Mouse (Mus musculus): ENCODE results near the gene Pars2.

Gene Pars2

DNA sequence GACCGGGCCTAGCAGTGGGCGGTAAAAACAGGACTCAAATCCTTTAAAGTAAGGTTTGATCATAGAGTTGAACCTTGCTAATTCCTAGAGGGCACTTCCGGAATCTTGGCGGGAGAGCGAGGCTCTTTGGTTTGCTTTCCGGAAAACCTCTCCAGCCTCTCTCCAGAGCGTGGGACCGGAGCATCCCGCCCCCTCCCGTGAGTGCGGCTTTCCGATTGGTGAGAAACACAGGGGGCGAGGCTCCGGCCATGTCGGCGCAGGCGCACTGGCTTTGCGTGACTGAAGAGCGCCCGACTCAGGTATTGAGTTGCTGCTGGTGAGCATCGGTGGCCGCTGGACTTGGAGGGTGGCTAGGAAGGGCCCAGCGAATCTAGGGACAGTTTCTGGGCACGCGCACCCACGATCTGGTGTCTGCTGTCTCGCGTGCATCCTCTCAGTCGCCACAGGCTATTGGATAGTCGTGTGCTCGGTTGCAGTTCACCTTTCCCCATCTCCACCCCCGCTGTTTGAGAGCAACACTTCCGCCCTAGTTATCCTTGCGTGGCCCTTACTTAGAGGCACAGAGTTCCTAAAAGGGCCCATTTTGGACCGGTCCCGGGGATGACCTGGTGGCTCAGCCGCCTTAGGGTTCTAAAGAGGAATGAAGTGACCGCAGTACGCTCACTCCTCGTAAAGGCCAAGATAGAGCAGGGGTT, at the start of gene Pars2:
Pars2 (plus strand) TSS at position 237 of the 695 bp plus-strand sequence.
- DNase-seq, result peak; percentile 98

DNA sequence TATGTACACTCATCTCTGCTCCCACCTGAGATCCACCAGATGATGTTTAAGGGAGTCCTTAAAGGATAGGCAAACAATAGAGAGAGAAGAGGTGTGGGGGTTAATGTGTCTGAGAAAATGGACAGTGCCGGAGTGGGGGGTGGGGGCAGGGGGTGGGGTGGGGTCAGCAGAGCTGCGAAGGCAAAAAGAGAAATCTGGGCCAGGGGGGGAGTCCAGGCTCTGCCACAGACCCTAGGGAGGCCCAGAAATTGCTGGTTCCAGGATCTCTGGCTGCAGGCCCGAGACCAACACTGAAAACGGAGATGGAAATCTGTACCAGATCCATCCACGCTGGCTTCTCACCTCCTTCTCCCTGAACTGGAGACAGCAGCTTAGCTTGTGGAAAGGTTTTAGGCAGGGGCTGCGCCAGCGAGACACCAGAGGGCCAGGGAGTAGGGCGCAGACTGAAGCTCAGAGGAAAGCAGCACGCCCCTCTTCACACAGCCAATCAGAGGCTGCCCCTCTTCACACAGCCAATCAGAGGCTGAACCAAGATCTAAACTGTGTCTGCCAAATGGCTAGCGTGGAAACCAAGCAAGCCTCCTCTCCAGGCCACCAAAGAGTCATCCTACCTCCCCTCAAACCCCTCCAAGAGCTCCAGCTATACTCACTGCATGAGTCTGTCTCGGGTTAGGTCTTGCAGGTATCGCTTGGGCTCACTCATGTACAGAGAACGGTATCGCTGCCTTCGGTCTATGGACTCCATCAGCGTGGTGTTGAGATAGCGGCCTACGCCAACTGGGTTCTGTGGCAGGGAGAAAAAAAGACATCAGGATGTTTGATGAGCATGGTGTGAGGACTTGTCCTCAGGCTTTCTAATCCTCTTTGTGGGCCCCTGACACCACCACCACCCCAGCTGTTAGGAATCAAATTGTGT, 44.0 kb upstream of the Pars2 start:
- DNase-seq, result no peak

DNA sequence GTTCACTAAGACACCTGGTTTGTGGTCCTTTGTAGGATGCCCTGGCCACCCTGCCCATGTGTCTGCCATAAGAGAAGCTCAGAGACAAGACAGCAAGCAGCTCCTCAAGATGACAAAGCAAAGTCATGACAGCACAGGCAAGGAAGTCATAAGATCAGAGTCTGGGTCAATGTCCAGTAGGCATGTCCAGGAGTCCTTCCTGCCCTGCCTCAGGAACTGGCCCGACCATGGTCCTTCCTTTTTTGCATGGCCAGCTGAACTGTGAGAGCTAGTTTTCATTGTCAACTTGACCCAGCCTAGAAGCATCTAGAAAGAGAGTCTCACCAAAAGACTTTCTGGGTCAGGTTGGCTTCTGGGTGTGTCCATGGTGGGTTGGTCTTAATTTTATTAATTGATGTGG, 43.0 kb upstream of the Pars2 start:
- no peak for DNase-seq

DNA sequence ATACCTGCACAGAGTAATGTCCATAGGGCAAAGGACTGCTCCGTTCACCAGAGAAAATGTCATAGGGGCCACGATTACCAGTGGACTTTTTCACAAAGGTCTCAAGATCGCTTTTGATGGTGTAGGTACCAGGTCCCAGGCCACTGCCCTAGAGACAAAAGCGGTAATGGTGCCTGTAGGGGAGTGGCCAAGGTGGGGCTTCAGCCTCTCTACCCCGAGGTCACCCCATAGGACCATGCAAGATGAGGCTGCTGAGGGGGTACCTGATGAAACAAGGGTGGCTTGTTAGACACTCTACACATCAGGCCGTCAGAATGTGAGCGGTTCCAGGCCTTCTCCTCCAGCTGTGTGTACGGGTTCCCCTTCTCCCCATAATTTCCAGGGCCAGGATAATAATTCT, 37.8 kb upstream of the Pars2 start:
- DNase-seq, result no peak

DNA sequence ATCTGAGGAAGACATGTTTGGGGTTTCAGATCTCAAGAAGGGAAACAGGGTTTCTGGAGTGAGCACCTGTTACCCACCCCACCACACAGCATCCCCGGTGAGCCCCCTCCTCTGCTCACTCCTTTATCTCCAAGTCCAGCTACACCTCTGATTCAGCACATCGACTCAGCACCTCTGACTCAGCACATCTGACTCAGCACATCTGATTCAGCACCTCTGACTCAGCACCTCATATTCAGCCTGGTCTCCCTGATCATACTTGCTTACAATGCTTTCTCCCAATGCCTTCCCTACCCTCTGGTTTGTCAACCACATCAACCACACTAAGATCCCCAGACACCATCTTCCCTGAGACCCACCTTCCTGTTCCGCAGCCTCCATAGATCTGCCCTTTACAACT, 37.3 kb upstream of the Pars2 start:
- peak; percentile 51 for DNase-seq

DNA sequence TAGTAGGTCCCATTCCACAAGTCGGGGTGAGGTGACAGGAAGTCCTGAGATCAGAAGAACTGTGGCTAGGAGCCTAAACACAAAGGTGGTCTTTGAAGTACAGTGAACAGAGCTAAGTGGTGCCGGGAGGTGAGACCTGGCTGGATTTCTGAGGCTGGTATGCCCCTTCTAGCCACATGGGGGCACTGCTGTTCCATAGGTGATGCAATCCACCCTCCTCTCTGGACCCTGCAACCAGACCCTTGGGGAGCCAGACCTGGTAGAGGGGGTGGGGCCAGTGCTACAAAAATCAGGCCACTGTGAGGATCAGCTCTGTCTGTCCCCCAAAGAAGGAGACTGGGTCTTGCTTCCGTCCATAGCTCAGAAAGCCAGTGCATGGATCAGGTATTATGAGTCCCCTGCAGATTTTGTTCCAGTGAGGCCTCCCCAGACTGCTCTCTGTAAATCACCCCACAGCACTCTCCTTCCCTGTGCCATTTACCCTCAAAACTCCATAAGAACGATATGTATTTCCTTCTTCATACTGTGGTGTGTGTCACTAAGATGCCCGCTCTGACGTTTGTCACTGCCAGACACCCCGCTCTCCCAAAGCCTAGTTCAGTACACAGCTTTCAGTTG, 36.6 kb upstream of the Pars2 start:
- DNase-seq, result peak; percentile 89

DNA sequence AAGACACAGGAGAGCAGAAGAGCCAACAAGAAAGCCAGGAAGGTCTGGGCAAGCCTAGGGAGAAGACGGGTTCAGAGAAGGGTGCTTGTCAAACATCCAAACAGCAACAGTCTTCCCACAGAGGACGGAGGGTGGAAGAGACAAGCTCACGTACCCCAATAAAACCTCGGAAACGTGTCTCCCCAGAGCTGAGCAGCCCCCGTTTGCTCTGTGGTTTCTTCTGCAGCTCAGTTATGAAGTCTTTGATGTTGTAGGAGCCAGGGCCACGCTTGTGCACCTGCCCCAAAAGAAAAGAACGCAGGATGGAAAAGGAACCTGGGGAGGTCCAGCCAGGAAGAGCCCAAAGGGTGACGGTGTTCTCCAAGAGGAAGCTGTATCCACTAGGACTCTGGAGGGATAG, 36.0 kb upstream of the Pars2 start:
- peak; percentile 63 for DNase-seq

DNA sequence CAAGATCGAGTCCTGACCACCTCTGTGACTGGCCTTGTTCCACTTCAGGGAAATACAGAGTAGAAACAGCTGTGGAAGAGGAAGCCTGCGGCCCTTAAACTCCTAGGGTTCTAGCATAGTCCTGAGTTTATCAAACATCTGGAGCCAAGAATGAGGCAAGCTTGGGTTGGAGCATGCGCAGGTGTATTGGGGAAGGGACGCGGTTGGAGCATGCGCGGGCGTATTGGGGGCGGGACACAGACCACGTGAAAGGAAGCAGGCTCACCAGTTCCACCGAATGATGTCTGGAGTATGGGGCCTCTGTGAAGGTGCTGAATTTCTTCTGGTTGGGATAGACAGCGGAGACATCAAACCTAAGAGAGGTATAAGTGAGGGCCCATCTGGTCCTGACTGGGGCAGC, 35.2 kb upstream of the Pars2 start:
- peak; percentile 54 for DNase-seq

DNA sequence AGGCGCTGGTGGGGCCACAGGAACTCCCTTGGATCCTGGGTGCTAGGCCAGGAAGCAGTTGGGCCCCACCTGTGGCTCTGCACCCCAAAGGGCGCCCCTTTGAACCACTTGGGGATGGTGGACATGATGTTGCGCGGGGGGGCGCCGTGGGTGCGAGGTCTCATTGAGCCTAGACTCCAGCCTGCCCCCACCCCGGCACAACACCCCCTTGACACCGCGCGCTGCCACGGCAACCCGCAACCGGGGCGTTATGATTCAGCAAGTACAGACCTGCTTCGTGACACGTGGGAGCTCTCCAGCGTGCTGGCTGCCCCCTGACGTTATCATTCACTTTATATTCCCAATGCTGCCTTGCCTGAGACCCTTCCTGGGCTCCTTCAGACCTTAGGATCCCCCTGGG, 33.8 kb upstream of the Pars2 start, which contains the start of gene Lexm:
Lexm (minus strand) TSS at position 186 of the 400 bp plus-strand sequence.
- peak; percentile 41 for DNase-seq

DNA sequence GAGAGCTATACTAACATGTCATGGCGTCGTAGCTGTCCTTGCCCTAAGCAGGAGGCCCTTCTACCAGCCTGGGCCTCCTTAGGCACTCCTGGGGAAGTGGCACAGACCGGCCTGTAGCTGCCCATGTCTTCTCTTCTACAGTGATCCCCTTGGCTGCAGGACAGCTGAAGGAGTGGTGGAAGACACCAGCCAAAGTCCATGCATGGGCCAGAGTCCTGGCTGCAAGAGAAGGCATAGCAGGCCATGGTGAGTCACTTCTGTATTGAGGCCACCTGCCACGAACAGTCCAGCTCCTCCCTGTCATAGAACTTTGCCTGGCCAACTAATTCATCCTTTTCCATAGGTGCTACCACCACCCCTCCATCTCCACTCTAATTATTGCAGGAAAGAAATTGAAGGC, 32.0 kb upstream of the Pars2 start:
- no peak for DNase-seq

DNA sequence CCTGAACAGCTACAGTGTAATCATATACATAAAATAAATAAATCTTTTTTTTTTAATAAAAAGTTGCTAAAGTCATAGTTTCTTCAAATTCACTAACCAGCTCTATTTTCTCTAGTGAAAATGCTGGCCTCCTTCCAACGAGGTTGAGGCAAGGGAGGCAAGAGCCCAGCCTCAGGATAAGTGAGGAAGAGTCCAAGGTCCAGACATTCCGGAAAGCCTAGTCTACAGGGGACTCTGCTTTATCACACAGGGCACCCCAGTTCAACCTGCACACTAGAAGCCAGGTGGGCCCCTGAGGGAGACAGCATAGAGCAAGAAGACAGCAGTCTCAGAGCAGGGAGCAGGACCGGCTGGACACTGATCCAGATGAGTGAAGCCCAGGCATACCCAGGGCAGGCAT, 29.4 kb upstream of the Pars2 start:
- no peak for DNase-seq

DNA sequence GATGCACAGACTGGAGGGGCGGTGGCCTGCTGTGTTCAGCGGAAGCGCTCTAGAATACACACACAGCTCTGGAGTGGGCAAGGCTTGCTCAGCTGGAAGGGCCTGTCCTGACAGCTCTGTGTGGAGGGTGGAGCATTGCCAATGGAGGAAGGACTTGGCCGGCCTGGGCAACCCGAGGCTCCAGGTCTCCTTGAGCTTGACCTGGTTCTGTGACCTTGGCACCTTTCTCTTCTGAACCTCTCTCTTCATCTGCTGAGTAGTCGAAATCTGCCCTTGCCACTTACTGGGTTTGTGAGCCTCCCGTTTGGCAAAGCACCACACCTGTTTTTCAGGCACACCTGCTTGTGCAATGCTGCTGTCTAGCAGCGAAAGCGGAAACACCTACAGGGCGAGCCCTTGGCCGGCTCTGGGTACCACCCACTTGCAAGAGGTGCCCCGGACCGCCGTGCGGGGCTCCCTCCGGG, 28.8 kb upstream of the Pars2 start, which contains the start of gene Ttc22:
Ttc22 (plus strand) TSS at position 403 of the 464 bp plus-strand sequence.
- no peak for DNase-seq

DNA sequence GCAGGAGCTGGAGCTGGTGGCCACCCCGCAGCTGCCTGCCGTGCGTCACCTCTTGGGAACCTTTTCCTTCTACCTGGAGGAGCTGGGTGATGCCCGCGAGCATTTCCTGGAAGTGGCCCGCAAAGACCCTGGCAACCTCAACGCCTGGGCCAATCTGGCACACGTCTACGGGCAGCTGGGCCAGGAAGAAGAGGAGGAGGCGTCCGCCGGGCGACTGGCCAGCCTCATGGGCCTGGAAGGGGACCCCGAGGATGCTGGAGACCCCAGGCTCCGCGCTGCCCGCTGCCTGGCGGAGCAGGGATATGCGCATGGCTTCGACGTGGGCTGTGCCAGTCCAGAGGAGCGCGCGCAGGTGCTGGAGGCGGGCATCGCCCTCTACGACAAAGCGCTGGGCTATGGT, 28.2 kb upstream of the Pars2 start:
- DNase-seq, result no peak

DNA sequence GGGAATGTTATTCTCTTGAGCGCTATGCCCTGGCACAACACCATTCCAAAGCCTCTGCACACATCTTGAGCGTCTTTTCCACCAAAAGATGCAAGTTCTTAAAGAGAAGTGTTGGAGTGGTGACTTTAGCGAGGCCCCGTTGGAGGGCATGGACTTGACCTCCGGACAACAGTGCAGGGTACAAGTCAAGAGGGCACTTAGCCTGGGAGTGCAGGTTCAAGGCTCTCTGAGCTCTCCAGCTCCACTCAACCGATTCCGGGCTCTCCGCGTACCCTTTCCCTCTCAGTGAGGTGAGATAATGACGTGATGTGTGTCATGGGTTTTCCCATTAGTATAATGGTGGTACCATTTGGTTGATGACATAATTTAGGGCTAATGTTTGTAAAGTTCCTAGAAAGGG, 26.6 kb upstream of the Pars2 start:
- DNase-seq, result no peak

DNA sequence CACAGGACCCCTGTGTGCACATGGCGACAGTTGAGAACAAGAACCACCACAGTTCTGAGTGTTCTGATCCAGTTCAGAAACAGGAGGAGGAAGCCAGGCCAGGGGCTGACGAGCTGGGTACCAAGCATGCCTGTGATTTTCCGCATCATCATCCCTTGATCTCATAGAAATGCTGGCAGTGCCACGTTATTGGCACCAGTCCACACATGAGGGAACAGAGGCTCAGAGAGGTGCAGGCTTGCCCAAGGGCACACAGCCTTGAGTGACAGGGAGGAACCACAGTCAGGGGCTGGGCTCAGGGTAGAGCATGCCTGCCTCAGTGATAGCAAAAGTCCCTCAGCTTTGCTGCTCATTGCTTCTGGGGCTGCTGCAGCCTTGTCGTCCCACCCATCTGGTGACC, 23.1 kb upstream of the Pars2 start:
- DNase-seq, result no peak

DNA sequence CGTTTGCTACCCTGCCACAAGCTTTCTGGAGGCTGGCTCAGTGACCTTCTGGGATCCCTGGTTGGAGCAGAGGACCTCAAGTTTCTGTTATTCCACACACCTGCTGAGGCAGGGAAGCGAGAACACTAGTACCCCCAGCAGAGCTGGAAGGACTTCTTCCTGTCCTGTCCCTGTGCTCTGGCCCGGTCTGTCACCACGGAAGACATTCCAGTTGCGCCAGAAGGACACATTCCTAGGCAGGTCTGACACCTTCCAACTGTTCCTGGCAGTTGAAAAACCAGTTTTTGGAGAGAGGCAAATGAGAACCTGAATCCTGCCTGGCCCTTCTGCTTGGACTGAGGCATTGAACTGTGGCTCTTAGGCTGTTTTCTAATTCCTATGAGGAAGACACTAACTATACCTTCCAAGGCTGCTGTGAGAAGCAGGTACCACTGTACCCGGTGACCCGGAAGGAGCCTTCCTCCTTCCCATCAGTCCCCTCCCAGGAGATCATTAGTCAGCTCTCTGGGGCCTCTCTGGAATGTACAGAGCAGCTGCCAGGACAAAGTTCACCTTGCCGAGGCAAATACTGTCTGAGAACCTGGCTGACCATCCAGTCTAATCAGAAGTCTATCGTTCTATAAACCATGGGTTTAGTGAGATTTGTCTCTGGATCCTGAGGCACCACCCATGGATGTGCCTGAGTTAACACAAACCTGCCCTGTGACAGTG, 22.1 kb upstream of the Pars2 start:
- DNase-seq, result no peak

DNA sequence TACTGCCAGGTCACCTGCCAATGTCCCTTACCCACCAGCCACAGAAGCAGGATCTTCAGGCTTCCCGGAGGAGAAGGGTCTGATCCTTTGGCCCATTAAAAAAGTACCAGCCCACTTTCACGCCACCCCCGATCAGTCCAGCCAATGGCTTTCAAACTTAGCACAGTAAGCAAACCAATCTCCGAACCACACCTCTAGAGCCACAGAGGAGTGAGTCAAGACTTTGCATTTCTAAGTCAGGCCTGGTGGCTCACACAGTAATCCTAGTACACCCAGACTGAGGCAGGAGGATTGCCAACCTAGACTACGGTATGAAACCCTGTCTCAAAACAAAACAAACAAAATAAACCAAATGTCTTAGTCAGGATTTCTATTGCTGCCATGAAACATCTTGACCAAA, 21.5 kb upstream of the Pars2 start:
- no peak for DNase-seq

DNA sequence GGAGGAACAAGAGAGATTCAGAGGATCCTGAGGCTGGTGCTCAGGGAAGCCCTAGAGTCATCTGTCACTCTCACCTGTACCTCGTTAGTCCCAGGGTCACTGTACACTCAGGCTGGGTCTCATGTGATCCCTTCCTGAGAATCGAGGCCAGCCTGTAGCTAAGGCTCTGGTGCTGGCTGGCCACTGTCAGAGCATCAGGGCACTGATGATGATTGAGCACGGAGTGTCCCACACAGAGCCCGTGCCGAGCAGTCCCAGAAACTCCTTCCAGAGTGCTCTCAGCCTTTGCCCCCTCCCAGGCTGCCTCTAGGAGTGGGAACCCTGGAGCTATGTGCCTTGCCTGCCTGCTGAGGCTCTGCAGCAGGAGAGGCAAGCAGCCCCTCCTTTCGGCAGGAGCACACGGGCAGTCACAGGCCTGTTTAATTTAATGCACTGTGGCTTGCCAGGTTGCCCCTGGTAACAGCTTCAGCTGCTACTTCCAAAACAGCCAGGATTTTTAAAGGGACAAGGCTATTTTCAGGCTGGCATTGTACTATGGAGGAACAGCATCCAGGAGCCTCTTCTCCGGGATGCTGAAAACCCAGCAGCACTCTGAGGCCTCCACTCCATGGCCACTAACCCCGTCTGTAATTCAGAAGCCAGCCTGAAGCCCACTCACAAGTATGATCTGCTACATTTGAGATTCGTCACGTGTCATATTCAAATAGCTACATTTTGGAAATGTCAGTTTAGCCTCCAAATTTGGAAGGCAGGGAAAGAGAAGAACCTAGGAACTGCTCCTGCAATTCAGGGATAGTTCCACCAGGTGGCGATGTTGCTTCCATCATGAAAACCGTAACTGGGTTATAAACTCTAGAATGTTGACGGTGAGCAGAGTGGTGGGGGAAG, 20.3 kb upstream of the Pars2 start:
- DNase-seq, result peak; percentile 58

DNA sequence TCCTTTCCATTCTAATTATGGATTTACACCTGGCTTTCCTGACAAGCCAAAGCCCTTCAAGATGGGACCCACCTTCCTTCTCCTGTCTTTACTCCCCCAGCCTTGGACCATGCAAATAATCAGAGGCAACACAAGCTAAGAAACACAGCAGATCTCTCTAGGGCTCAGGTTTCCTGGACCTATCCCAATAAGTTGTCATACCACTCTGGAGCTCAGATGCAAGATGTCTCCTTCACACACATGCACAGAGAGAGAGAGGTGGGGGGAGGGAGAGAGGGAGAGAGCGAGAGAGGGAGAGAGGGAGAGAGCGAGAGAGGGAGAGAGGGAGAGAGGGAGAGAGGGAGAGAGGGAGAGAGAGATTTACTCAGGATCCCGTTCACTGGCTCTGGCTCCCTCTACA, 18.6 kb upstream of the Pars2 start:
- DNase-seq, result no peak

DNA sequence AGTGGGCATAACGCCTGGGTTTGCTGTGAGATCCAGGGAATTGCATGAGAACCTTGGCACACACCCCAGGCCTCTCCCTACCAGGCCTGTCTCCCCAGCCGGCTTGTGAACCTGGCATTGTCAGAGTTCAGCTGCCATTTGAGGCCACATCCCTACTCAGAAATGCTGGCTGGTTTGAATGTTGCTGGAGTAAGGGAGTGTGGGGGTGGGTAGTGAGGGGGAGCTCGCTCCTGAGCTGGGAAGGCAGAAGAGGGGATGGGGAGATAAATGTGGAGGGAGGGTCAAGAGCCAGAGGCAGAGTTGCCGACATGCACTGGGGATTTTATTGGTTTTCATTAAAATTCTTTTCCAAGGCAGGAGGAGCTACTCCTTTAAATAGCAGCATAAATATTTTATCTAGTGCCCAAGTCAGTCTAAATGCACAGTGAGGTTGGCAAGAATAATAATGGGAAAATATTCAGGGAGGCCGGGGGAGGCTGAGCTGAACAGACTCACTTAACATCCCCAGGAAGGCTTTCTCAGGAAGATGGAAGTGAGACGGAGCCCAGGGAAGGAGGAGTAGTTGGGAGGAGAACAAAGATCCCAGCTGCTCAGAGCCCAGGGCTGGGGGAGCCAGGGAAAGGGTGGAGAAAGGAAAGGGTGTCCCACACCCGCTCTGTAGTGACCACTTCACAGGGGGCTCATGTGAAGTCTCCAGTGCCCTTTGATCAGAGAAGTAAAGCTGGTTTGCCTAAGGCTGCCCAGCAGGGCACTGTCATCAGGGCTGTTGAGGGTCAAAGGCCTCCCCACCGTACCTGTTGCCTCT, 17.4 kb upstream of the Pars2 start:
- no peak for DNase-seq

DNA sequence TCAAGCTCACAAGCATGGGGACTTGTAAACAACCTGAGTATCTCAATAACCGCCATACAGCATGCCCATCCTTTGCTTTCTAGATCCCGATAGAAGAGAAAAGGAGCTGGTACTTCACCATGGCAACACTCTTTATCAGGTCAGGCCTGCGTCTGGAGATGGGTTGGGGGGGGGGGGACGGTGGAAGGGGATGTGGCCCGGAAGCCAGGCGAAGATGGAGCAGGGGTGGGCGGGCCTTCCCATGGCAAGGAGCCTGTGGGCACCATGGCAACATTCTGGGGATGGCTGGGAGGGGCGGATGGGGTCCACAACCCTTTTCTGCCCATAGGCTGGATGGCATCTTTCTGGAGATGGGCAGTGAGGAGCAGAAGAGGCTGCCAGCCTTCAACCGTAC, 16.8 kb upstream of the Pars2 start:
- DNase-seq, result no peak
